Mouse (Mus musculus): ENCODE data around the gene Rps27rt. TPM values are rescaled to one million over a fixed set of nuclear protein-coding genes. Genes with fewer than 3 reads are reported as not detected.

Gene Rps27rt
- total and polyA plus RNA-seq, 2 experiments from 2014 or later: 32.8 to 281 TPM

- 96% methylated on average over 7 of the region's 7 CpGs for WGBS
These were observed 37.6 kb upstream of the Rps27rt start for GRCm38 (mm10) chr9:115020141-115020540.

GRCm38 (mm10) chr9:115012367-115012766 is 29.8 kb upstream of the Rps27rt start:
- no peak for TF ChIP-seq CTCF (IDR thresholded peaks at IDR 0.05; ENCODE audit: low read depth)
- DNase-seq (ENCODE audit: low spot score) (no peak), ATAC-seq (no peak)
- Histone ChIP-seq H3K27me3 (ENCODE audit: insufficient read depth, low read length) (no peaks in the 10 kb centered on the region), H3K9ac (replicated peaks; ENCODE audit: low read length) (no peak overlapping the region), H3K4me2 (ENCODE audit: low read depth, low read length) (no peak overlapping the region), H3K36me3 (ENCODE audit: insufficient read depth, low read length) (no peaks in the 10 kb centered on the region), H3K4me3 (ENCODE audit: low read length) (no peak overlapping the region), H3K27ac (no peak overlapping the region), H3K9me3 (ENCODE audit: low read length) (0 out of 2 replicates have a peak, but pooled peaks cover 2% of the 10 kb centered on the region), H3K4me1 (ENCODE audit: insufficient read depth, low read length) (0 out of 2 replicates have a peak, but pooled peaks cover 6% of the 10 kb centered on the region)
- 57% methylated on average over 12 of the region's 12 CpGs for WGBS

More at GRCm38 (mm10) chr9:115020141-115020540, 37.6 kb upstream of the Rps27rt start:
- H3K4me1 ChIP-seq (ENCODE audit: insufficient read depth, low read length): no peaks in the 10 kb centered on the region
- H3K27ac ChIP-seq: no peak overlapping the region
- ATAC-seq (no peak), DNase-seq (ENCODE audit: low spot score) (no peak)
- no peaks in the 10 kb centered on the region for H3K36me3 ChIP-seq (ENCODE audit: insufficient read depth, low read length)
- no peak overlapping the region for H3K9ac ChIP-seq (replicated peaks; ENCODE audit: low read length)
- no peaks in the 10 kb centered on the region for H3K27me3 ChIP-seq (ENCODE audit: insufficient read depth, low read length)
- no peak overlapping the region for H3K4me2 ChIP-seq (ENCODE audit: low read depth, low read length)
- H3K9me3 ChIP-seq (ENCODE audit: low read length): no peaks in the 10 kb centered on the region
- no peak for TF ChIP-seq CTCF (IDR thresholded peaks at IDR 0.05; ENCODE audit: low read depth)
- no peak overlapping the region for H3K4me3 ChIP-seq (ENCODE audit: low read length)

GRCm38 (mm10) chr9:115008194-115008593 is 25.7 kb upstream of the Rps27rt start:
- H3K4me2 ChIP-seq (ENCODE audit: low read depth, low read length): no peak overlapping the region
- no peaks in the 10 kb centered on the region for H3K36me3 ChIP-seq (ENCODE audit: insufficient read depth, low read length)
- TF ChIP-seq CTCF (IDR thresholded peaks at IDR 0.05; ENCODE audit: low read depth): no peak
- 0 out of 2 replicates have a peak, but pooled peaks cover 2% of the 10 kb centered on the region for H3K9me3 ChIP-seq (ENCODE audit: low read length)
- no peak overlapping the region for H3K4me3 ChIP-seq (ENCODE audit: low read length)
- no peak overlapping the region for H3K9ac ChIP-seq (replicated peaks; ENCODE audit: low read length)
- H3K27me3 ChIP-seq (ENCODE audit: insufficient read depth, low read length): no peaks in the 10 kb centered on the region
- H3K4me1 ChIP-seq (ENCODE audit: insufficient read depth, low read length): 0 out of 2 replicates have a peak, but pooled peaks cover 6% of the 10 kb centered on the region
- no peak overlapping the region for H3K27ac ChIP-seq
- DNase-seq (ENCODE audit: low spot score) (no peak), ATAC-seq (no peak)
- 87% methylated on average over 7 of the region's 7 CpGs for WGBS

GRCm38 (mm10) chr9:115007776-115008175 is 25.2 kb upstream of the Rps27rt start:
- H3K4me3 ChIP-seq (ENCODE audit: low read length): no peak overlapping the region
- H3K4me2 ChIP-seq (ENCODE audit: low read depth, low read length): no peak overlapping the region
- no peaks in the 10 kb centered on the region for H3K36me3 ChIP-seq (ENCODE audit: insufficient read depth, low read length)
- no peaks in the 10 kb centered on the region for H3K27me3 ChIP-seq (ENCODE audit: insufficient read depth, low read length)
- no peak overlapping the region for H3K27ac ChIP-seq
- 67% methylated on average over 6 of the region's 6 CpGs for WGBS
- no peak for ATAC-seq
- H3K9me3 ChIP-seq (ENCODE audit: low read length): 0 out of 2 replicates have a peak, but pooled peaks cover 2% of the 10 kb centered on the region
- no peak for TF ChIP-seq CTCF (IDR thresholded peaks at IDR 0.05; ENCODE audit: low read depth)
- 0 out of 2 replicates have a peak, but pooled peaks cover 6% of the 10 kb centered on the region for H3K4me1 ChIP-seq (ENCODE audit: insufficient read depth, low read length)
- no peak for DNase-seq (ENCODE audit: low spot score)
- H3K9ac ChIP-seq (replicated peaks; ENCODE audit: low read length): no peak overlapping the region

- Histone ChIP-seq H3K4me3 (ENCODE audit: low read length) (no peak overlapping the region), H3K27ac (no peak overlapping the region), H3K36me3 (ENCODE audit: insufficient read depth, low read length) (no peaks in the 10 kb centered on the region), H3K4me2 (ENCODE audit: low read depth, low read length) (no peak overlapping the region), H3K9me3 (ENCODE audit: low read length) (0 out of 2 replicates have a peak, but pooled peaks cover 2% of the 10 kb centered on the region), H3K27me3 (ENCODE audit: insufficient read depth, low read length) (no peaks in the 10 kb centered on the region), H3K4me1 (ENCODE audit: insufficient read depth, low read length) (0 out of 2 replicates have a peak, but pooled peaks cover 6% of the 10 kb centered on the region), H3K9ac (replicated peaks; ENCODE audit: low read length) (no peak overlapping the region)
- no peak for TF ChIP-seq CTCF (IDR thresholded peaks at IDR 0.05; ENCODE audit: low read depth)
- DNase-seq (ENCODE audit: low spot score) (no peak), ATAC-seq (no peak)
- 51% methylated on average over 10 of the region's 10 CpGs for WGBS
These were observed 22.9 kb upstream of the Rps27rt start for GRCm38 (mm10) chr9:115005446-115005845.

- DNase-seq (ENCODE audit: low spot score): no peak
- no peak overlapping the region for H3K9ac ChIP-seq (replicated peaks; ENCODE audit: low read length)
These were observed 17.2 kb upstream of the Rps27rt start for GRCm38 (mm10) chr9:114999771-115000146.

GRCm38 (mm10) chr9:114999010-114999770 is 16.7 kb upstream of the Rps27rt start:
- H3K27me3 ChIP-seq (ENCODE audit: insufficient read depth, low read length): no peaks in the 10 kb centered on the region
- H3K9me3 ChIP-seq (ENCODE audit: low read length): no peaks in the 10 kb centered on the region
- ATAC-seq (no peak), DNase-seq (ENCODE audit: low spot score) (no peak)
- no peak overlapping the region for H3K9ac ChIP-seq (replicated peaks; ENCODE audit: low read length)
- H3K36me3 ChIP-seq (ENCODE audit: insufficient read depth, low read length): no peaks in the 10 kb centered on the region
- H3K4me1 ChIP-seq (ENCODE audit: insufficient read depth, low read length): no peaks in the 10 kb centered on the region
- no peak for TF ChIP-seq CTCF (IDR thresholded peaks at IDR 0.05; ENCODE audit: low read depth)
- no peak overlapping the region for H3K4me3 ChIP-seq (ENCODE audit: low read length)
- H3K27ac ChIP-seq: no peak overlapping the region
- WGBS: 85% methylated on average over 6 of the region's 6 CpGs
- H3K4me2 ChIP-seq (ENCODE audit: low read depth, low read length): no peak overlapping the region

More at GRCm38 (mm10) chr9:114999771-115000146, 17.2 kb upstream of the Rps27rt start:
- H3K27me3 ChIP-seq (ENCODE audit: insufficient read depth, low read length): no peaks in the 10 kb centered on the region
- WGBS: 49% methylated on average over 5 of the region's 5 CpGs
- no peak for TF ChIP-seq CTCF (IDR thresholded peaks at IDR 0.05; ENCODE audit: low read depth)
- H3K4me1 ChIP-seq (ENCODE audit: insufficient read depth, low read length): no peaks in the 10 kb centered on the region
- no peak for ATAC-seq
- H3K9me3 ChIP-seq (ENCODE audit: low read length): no peaks in the 10 kb centered on the region
- no peak overlapping the region for H3K4me3 ChIP-seq (ENCODE audit: low read length)
- H3K36me3 ChIP-seq (ENCODE audit: insufficient read depth, low read length): no peaks in the 10 kb centered on the region
- no peak overlapping the region for H3K4me2 ChIP-seq (ENCODE audit: low read depth, low read length)
- H3K27ac ChIP-seq: no peak overlapping the region

Data from hindbrain, postnatal 0 days (tissue).